Mouse (Mus musculus) heart, embryonic 13.5 days (tissue): Measurements from ENCODE around the gene Tcp11l2. TPM values are rescaled to one million over a fixed set of nuclear protein-coding genes. Genes with fewer than 3 reads are reported as not detected.
A peak's percentile ranks its signal among the peaks of the same experiment; 100 is the strongest.

ENCODE experiments used
- ATAC-seq: fragments of 200-750 bp; cut with Nextera tagmentation; 2 replicates; pipeline ENCODE4 v1.8.0; 2017; ENCODE audit warnings: moderate TSS enrichment; ENCODE audit not compliant: insufficient number of reproducible peaks, low FRiP score, low TSS enrichment; ENCODE audit errors: extremely low read depth
- H3K27ac ChIP-seq: fragments of 300-500 bp; sonication (generic); replicated peaks from 2 replicates; pipeline ENCODE4 v1.5.1; 2015; ENCODE audit warnings: moderate library complexity, mild to moderate bottlenecking, inconsistent platforms
- H3K27me3 ChIP-seq: fragments of 300-500 bp; sonication (generic); replicated peaks from 2 replicates; pipeline ENCODE4 v1.6.1; 2015; ENCODE audit warnings: mild to moderate bottlenecking, inconsistent platforms
- H3K36me3 ChIP-seq: fragments of 300-500 bp; sonication (generic); 2 replicates; pipeline ENCODE4 v1.6.1; 2015; ENCODE audit warnings: mild to moderate bottlenecking, inconsistent platforms
- H3K4me1 ChIP-seq: fragments of 300-500 bp; sonication (generic); 2 replicates; pipeline ENCODE4 v1.6.1; 2015; ENCODE audit warnings: inconsistent platforms
- H3K4me2 ChIP-seq: fragments of 300-500 bp; sonication (generic); 2 replicates; pipeline ENCODE4 v1.6.1; 2015; ENCODE audit warnings: inconsistent platforms, mild to moderate bottlenecking, moderate library complexity
- H3K4me3 ChIP-seq: fragments of 300-500 bp; sonication (generic); 2 replicates; pipeline ENCODE4 v1.5.1; 2015; ENCODE audit warnings: moderate library complexity, mild to moderate bottlenecking, inconsistent platforms
- H3K9ac ChIP-seq: fragments of 300-500 bp; sonication (generic); 2 replicates; pipeline ENCODE4 v1.6.1; 2015; ENCODE audit warnings: inconsistent platforms, mild to moderate bottlenecking, moderate library complexity
- H3K9me3 ChIP-seq: fragments of 300-500 bp; sonication (generic); 2 replicates; pipeline ENCODE4 v1.6.1; 2016; ENCODE audit warnings: inconsistent platforms
- WGBS: fragments of 180-500 bp; shearing (Covaris S2); methylation state at CpG from one replicate; pipeline ENCODE4 v1.1.7; 2015; ENCODE audit warnings: mixed read lengths; 5-methylcytosine and 5-hydroxymethylcytosine counted together
- polyA plus RNA-seq: library from polyadenylated mRNA; unstranded; fragments of >200 nt; fragmentation: Nextera tagmentation; extraction: Ambion mirVana; gene quantifications from 2 replicates; pipeline ENCODE4 v1.2.1, GENCODE M21; 2015

The Tcp11l2 gene
- polyA plus RNA-seq, 1 experiment from 2014 or later = 30.6 TPM

GRCm38 (mm10) chr10:84657437-84658087 lies 81.1 kb downstream of the Tcp11l2 start:
- Histone ChIP-seq H3K9ac (no peak overlapping the region), H3K36me3 (peaks cover 41% of the 10 kb centered on the region), H3K27me3 (no peaks in the 10 kb centered on the region), H3K4me3 (no peak overlapping the region), H3K9me3 (0 out of 2 replicates have a peak, but pooled peaks cover 5% of the 10 kb centered on the region), H3K4me2 (no peak overlapping the region), H3K4me1 (peaks cover 24% of the 10 kb centered on the region), H3K27ac (peak overlapping the region; percentile 2)
- 41% methylated on average over 6 of the region's 6 CpGs for WGBS
- no peak for ATAC-seq

- H3K9me3 ChIP-seq = 0 out of 2 replicates have a peak, but pooled peaks cover 5% of the 10 kb centered on the region
- peaks cover 24% of the 10 kb centered on the region for H3K4me1 ChIP-seq
- H3K4me3 ChIP-seq = no peak overlapping the region
- no peak overlapping the region for H3K4me2 ChIP-seq
- peaks cover 34% of the 10 kb centered on the region for H3K36me3 ChIP-seq
- 61% methylated on average over 18 of the region's 18 CpGs for WGBS
- H3K27me3 ChIP-seq = no peaks in the 10 kb centered on the region
- H3K27ac ChIP-seq = peak overlapping the region; percentile 62
- no peak for ATAC-seq
- no peak overlapping the region for H3K9ac ChIP-seq
Measured at GRCm38 (mm10) chr10:84658088-84658848, 81.8 kb downstream of the Tcp11l2 start.

GRCm38 (mm10) chr10:84659281-84659680 lies 82.9 kb downstream of the Tcp11l2 start:
- H3K9me3 ChIP-seq = 0 out of 2 replicates have a peak, but pooled peaks cover 5% of the 10 kb centered on the region
- ATAC-seq = no peak
- peaks cover 21% of the 10 kb centered on the region for H3K4me1 ChIP-seq
- peaks cover 36% of the 10 kb centered on the region for H3K36me3 ChIP-seq
- H3K27me3 ChIP-seq = no peaks in the 10 kb centered on the region
- 79% methylated on average over 3 of the region's 3 CpGs for WGBS
- H3K9ac ChIP-seq = no peak overlapping the region
- no peak overlapping the region for H3K4me2 ChIP-seq
- no peak overlapping the region for H3K27ac ChIP-seq
- no peak overlapping the region for H3K4me3 ChIP-seq

GRCm38 (mm10) chr10:84662138-84662537 lies 85.7 kb downstream of the Tcp11l2 start:
- no peak for ATAC-seq
- Histone ChIP-seq H3K9ac (no peak overlapping the region), H3K4me2 (no peak overlapping the region), H3K36me3 (peaks cover 37% of the 10 kb centered on the region), H3K4me1 (peaks cover 14% of the 10 kb centered on the region), H3K27me3 (no peaks in the 10 kb centered on the region), H3K9me3 (0 out of 2 replicates have a peak, but pooled peaks cover 5% of the 10 kb centered on the region), H3K4me3 (no peak overlapping the region), H3K27ac (no peak overlapping the region)
- 94% methylated on average over 6 of the region's 6 CpGs for WGBS

Other genes with a start within 250 kb of the Tcp11l2 start
- gene Nuak1, start 136.0 kb upstream of the Tcp11l2 start, polyA plus RNA-seq = 2.3 and 2.6 TPM in 2 replicates
- 87.9 and 91.5 TPM in 2 replicates for gene Ckap4, start 42.6 kb upstream of the Tcp11l2 start, polyA plus RNA-seq
- 9.4 and 10.7 TPM in 2 replicates for gene Polr3b, start 45.7 kb downstream of the Tcp11l2 start, polyA plus RNA-seq
- not detected in 2 replicates for gene Rfx4, start 179.4 kb downstream of the Tcp11l2 start, polyA plus RNA-seq